Mouse (Mus musculus): ENCODE measurements around the gene Cab39l.
"Not testable (repeated sequence)": the region's sequence is repeated elsewhere in the genome, so short reads cannot be mapped to it uniquely, and the experiment has no call there.

Gene Cab39l

DNA sequence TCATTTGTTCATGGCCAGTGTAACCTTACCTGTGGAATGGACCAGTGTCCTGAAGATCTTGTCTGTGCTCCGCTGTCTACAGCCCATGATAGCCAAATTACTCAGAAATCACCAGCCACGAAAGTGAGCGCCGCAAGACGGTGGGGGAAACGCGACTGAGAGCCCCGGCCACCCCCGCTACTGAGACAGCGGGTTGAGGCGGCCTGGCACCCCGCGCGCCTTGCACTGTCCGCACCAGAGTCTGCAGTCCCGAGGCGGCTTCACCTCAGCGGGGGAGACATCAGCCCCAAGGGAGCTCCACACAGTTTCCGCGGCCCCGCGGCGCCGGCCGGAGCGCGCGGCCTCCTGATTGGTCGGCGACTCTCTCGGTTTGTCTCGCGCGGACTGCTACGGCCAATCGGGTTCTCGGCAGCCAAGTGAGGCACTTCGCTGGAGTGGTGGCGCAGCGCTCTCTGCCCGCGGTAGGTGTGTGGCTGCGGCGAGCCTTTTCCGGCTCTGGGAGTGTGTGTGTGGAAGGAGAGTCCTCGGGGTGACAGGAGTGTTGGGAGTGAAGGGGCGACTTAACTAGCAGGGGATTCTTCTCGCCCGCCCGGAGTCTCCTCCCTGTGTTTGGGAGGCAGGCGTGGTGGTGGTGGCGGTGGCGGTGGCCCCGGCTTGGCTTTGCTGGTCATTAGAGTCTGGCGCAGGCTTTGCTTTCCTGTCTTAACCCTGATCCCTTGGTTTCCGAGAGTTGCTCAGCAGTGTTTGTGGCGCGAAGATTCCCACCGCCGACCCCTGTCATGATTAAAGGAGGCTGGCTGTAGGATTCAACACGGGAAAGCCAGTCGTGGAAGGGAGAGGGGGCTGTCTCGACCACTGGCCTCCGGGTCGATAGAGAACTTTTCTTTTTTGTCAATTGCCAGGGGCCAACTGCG, at the start of gene Cab39l, which contains the start of gene Setdb2:
TSS of gene Cab39l (plus strand) at position 415 of the 914 bp plus-strand sequence.
TSS of gene Setdb2 (minus strand) at position 327 of the 914 bp plus-strand sequence.
- in situ Hi-C loops (cut with MboI) = no loop called here

DNA sequence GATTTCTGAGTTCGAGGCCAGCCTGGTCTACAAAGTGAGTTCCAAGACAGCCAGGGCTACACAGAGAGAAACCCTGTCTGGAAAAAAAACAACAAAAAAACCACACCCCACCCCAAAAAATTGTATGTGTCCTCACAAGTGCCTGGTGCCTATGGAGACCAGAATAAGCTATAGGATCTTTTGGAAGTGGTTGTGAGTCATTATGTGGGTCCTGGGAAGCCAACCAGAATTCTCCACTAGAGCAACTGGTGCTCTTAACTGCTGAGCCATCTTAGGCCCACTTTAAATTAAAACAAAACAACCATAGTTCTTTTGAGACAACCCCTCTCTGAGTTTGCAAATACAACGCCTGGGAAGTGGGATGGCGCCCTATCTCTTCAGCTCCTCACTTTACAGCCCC, 45.5 kb upstream of the Cab39l start, which contains the start of gene Phf11c:
TSS of gene Phf11c (minus strand) at position 101 of the 400 bp plus-strand sequence.
- in situ Hi-C loops (cut with MboI) = no loop called here

DNA sequence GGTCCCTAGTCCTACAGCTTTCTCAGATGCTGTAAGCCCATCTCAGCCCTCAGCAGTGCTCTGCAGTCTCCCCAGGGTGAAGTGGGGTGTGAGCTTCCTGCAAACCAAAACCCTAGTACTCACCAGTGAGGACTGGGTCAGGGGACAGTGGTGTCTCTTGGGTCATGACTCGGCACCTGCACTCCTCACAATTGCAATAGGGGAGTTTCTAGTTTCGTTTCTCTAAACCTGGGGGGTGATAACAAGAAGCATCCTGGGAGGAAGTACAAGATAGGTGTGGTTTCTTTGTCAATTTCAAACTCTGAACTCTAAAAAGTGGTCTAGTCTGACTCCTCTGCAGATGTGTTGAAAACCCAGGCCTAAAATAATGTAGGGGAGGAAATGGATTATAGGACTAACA, 43.8 kb upstream of the Cab39l start:
- in situ Hi-C loops (cut with MboI) = no loop called here

DNA sequence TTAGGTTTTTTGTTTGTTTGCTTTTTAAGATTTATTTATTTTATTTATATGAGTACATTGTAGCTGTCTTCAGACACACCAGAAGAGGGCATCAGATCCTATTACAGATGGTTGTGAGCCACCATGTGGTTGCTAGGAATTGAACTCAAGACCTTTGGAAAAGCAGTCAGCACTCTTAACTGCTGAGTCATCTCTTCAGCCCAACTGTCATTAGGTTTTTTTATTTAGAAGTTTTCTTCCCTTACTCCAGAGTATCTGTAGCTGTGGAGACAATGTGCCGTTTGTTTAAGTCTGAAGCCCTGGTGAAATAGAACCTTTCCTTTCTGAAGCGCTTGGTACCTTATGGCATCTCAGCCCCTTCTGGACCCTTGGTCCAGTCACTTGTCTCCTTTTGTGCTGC, 25.8 kb upstream of the Cab39l start:
- in situ Hi-C loops (cut with MboI) = not testable (repeated sequence)

DNA sequence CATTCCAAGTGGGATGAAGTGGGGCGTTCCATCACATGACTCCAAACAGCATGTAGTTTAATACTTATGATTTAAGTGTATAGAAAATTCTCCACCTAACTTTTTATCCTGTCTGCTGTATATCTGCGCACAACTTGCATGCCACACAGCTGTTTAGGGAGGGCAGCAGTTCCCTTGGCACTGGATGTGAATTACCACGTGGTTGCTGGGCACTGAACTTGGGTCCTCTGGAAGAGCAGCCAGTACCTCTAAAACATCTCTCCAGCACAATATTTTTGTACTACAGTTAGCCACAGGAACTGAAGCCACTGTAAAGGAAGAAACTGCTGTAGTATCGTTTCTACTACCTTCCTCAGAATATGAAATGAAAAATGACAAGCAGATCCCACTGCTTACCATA, 22.6 kb upstream of the Cab39l start:
- in situ Hi-C loops (cut with MboI) = no loop called here

DNA sequence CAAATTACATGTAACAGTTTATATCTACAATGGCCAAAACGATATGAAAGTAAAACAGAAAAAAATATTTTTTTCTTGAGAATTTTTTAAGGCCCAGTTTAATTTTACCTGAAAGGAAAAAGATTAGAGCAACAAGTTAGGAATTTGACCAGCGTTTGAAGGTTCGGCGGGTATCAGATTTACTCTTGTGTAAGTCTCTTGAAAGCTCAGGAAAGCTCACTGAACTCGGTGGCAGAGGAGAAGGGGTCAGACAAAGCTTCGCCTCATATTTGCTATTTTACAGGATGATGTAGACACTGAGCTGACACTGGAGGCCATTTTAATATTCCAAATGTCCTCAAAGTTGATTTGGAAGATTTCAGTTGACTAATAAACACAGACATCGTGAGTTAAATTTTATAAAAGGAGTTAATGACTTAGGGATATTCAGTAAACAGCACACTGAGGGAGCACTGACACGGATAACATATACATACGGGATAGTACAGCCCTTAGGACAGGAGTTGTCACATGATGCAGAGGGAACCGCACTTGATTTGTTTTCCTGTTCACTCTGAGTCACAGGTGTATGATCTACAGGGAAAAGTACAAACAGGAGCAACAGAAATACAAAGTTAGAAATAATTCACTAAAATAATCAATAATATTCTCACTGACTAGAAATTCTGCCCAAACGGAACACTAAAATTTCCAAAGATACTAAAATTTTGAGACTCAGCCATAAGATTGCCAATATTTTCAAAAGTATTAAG, 17.7 kb upstream of the Cab39l start:
- in situ Hi-C loops (cut with MboI) = no loop called here

DNA sequence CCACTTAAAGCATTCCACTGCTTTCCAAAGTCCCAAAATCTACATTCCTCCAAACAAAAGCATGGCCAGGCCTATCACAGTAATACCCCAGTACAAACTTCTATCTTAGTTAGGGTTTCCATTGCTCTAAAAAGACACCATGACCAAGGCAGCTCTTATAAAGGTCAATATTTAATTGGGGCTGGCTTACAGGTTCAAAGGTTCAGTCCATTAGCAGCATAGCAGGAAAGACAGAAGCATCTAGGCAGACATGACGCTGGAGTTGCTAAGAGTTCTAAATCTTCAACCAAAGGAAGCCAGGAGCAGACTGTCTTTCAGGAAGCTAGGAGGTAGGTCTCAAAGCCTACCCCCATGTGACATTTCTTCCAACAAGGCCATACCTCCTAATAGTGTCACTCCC, 10.2 kb upstream of the Cab39l start:
- in situ Hi-C loops (cut with MboI) = no loop called here

DNA sequence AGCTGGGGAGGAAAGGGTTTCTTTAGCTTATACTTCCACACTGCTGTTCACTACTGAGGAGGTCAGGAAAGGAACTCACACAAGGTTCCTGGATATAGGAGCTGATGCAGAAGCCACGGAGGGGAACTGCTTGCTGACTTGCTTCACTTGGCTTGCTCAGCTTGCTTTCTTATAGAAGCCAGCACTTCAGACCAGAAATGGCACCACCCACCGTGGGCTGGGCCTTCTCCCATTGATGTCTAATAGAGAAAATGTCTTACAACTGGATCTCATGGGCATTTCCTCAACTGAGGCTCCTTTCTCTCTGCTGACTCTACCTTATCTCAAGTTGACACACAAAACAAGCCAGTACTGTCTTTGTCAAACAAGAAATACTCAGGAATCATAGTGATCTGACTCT, 6.9 kb upstream of the Cab39l start:
- in situ Hi-C loops (cut with MboI) = no loop called here

DNA sequence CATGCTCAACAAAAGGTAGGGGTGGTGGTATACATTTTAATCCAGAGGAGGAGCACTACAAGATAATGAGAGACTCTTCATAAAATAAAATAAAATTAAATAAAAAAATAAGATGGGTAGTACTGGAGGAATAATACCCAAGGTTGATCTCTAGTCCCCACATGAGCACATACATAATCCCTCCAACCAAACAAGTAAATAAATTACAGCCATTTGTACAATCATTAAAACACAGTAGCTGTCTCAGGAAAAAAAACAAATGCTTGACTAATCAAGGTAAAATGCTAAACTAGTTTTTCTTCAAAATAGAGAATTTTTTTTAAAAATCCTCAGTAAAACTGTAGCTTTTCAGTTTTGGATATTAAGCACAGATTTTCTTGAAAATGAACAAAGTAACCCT, 5.6 kb upstream of the Cab39l start:
- in situ Hi-C loops (cut with MboI) = no loop called here

DNA sequence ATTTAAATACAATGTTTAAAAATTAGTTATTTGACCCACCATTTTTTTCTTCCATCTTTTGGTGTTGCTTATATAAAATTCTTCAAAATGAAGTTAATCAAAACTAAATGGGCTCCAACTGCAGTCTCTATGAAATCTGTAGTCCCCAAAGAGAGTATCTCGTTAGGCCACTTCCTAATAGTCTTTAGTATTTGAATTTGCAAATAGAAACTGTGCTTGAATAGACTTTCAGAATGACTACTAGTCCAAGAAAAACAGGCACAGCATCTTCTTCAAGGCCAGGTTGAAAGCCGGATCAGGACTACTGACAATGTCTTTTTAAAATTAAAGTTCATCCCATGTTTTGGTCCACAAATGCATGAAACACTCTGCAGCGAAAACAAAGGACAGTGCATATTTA, 3.4 kb upstream of the Cab39l start:
- in situ Hi-C loops (cut with MboI) = no loop called here

DNA sequence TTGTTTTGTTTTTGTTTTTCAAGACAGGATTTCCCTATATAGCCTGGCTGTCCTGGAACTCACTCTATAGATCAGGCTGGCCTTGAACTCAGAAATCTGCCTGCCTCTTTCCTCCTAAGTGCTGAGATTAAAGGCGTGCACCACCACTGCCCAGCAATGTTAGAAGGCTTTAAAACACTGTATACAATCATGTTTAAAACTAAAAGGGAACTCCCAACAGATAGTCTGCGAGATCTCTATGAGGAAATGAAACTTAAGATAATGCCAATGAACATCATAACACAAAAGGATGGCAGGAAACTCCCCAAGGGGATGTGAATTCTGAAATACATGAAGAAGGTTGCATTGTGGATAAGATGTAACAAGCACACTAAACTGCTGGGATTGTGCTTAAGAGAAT, 2.3 kb upstream of the Cab39l start:
- in situ Hi-C loops (cut with MboI) = no loop called here

DNA sequence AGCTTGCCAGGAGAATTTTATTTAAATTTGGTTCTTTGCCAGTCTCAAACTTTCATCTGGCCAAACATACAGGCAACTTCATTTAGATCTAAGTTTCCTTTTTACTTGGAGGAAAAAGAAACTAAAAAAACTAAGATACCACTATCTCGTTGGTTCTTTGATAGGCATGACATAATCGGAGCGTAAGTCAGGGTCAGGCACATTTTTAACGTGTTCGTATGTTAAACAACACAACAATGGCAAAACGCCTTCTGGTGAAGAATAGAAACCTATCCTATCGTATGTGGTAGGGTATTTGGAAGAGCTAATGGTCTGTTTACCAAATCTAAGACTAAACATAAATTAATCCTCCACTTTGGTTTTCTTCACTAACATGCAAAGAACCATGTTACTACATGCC, 733 bp upstream of the Cab39l start:
- in situ Hi-C loops (cut with MboI) = no loop called here

DNA sequence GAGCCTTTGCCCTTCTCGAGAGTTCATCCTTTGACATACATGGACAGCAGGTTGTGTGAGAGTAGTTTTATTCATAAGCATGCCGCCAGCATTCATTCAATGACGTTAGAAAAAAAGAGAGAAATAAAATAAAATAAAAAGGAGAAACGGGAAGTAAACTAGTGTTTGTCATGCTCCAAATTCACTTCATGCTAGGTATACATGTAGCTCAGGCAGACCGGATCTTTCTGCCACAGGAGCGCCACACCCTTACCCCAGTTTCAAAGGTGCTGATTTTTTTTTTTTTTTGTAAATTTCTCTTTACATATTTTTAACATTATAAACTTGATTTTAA, 667 bp downstream of the Cab39l start:
- in situ Hi-C loops (cut with MboI) = no loop called here

DNA sequence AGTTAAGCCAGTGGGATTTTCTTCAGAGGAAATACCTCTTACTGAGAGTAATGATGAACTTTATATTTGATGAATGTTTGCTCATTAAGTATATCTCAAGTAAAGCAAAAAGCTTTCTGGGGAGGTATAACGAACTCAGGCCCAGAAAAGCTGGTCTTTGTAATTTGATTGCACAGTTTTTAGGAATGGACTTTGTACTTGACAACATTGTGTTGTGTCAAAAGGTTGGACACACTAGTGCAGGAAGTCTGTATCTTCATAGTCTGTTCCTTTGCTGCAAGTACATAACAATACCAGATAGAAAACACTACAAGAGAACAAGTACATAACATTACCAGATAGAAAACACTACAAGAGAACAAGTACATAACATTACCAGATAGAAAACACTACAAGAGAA, 4.6 kb downstream of the Cab39l start:
- in situ Hi-C loops (cut with MboI) = no loop called here

DNA sequence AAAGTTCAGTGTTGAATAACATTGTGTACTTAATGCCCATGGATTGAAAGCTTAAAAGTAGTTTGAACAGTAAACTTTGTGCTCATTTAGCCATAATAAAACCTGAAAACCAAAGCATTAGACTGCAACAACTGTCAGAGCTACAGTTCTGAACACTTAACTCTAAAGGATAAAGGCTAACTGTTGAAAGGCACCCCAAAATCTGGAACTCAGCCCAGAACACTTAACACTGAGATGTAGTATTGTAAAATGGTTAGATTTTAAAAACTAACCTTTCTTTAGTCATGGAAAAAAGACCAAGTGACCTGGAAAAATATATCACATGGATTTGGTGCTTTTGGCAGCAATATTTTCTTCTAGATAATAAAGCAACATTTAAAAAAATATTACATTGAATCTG, 7.2 kb downstream of the Cab39l start:
- in situ Hi-C loops (cut with MboI) = no loop called here

DNA sequence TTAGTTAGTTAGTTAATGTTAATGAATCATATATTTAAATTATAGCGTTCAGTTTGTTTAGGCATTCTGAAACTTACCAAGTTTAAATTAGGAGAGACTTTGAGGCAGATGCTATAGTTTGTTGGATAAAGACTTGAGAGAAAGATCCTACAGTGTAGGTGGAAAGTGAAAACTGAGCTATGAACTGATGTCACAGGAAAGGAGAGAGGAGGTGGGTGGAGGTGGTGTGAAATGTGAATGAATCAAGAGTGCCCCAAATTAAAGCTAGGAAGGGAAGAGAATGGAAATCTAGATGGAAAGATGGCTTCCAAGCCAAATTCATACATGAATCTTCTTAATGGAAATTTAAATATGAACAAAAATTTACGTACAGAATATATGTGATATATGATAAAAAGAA, 25.7 kb downstream of the Cab39l start:
- in situ Hi-C loops (cut with MboI) = no loop called here

DNA sequence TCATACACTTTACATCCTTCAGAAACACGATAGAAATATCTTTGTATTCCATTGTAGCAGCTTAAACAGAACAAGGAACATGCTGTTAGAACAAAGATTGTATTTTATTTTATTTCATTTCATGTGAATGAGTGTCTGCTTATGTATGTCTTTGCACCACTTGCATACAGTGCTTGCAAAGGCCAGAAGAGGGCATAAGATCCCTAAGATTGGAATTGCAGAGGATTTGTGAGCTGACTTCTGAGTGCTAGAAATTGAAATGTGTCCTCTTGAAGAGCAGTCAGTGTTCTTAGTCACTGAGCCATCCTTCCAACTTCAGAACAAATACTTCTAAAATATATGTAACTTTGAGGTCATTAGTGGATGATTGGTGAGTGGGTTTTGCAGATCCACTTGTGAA, 27.0 kb downstream of the Cab39l start:
- in situ Hi-C loops (cut with MboI) = no loop called here

DNA sequence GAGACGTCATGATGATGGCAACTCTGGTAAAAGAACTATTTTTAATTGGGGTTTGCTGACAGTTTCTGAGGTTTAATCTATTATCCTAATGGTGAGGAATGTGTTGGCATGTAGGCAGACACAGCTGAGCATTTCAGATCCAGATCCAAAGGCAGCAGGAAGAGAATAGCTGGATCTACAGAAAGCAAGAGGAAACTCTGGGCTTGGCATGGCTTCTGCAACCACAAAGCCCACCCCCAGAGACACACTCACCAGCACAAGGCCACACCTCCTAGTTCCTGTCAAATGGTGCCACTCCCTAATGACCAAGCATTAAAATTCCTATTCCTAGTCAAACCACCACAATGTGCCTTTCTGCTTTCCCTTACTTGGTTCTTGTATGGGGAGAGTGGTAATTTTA, 30.0 kb downstream of the Cab39l start:
- in situ Hi-C loops (cut with MboI) = no loop called here

DNA sequence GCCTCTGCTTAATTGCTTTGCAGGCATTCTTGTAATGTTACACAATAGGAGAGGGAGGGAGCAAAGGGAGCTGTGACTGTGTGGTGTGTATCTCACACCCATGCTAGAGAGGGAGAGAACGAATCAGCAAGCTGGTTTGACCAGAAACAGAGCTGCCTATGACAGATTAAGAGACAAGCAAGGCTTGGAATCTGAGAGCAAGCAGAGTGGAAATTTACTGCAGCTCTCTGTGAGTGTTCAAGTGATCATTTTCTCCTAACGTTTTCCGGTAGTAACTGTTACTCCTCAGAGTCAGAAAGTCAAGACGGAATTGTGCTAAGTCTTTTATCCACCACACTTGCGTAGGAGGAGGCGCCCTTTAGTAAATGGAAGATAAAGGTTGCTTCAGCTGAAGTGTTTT, 37.9 kb downstream of the Cab39l start:
- in situ Hi-C loops (cut with MboI) = no loop called here

DNA sequence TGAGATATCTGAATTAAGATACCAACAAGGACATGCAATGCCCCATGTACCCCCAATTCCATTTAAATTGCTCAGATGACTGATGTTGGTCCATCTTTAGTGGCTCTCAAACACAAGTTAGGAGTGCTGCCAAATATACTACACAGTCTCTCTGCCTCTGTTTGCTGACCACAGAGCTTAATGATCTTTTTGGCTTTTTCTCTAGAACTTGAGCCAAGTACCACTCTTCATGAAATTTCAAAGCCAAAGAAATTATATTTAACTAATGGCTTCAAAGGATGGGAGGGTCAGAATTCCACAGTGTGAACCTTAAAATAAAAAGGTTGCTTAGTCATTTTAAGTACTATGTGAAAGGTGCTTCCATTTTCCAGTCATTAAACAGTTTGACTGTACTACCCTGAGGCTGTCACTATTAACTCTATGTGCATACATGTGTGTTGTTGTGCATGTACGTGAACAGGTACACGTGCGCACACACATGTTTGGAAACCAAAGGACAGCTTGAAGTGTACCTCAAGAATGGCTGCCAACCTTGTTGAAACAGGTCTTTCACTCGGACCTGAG, 44.6 kb downstream of the Cab39l start:
- in situ Hi-C loops (cut with MboI) = no loop called here

DNA sequence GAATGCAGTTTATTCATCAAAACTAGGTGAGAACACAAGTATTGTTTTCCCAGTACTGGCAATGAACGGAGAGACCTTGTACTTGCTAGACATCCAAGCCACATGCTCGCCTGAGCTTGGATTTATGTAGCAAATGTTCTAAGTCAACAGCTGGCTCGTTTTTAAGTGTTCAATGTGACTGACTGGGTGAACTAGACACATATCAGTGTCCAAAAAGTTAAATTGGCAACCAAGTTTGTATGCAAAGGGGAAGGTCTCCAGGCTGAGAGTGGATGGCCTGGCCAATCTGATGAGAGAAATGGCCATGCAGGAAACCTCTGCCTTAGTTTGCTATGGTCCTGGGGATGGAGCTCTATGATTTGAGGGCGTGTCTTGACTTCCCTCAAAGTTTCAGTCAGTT, 51.6 kb downstream of the Cab39l start:
- in situ Hi-C loops (cut with MboI) = no loop called here

DNA sequence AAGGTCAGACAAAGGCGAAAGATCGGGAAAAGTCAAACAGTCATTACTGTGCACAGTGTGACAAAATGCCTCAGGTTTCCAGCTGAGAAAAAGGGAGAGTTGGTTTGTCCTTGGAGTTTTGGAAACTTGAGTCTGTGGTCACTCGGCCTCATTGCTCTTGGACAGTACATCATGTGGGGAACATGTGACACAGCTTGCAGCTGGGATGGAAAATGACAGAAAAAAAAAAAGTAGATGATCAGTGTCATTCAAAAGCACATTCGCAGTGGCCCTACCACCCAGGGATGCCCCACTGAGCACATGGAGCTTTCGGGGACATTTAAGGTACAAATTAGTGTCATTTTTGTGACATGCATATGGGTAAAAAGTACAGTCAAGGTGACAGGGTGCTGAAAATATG, 57.2 kb downstream of the Cab39l start:
- in situ Hi-C loops (cut with MboI) = no loop called here

DNA sequence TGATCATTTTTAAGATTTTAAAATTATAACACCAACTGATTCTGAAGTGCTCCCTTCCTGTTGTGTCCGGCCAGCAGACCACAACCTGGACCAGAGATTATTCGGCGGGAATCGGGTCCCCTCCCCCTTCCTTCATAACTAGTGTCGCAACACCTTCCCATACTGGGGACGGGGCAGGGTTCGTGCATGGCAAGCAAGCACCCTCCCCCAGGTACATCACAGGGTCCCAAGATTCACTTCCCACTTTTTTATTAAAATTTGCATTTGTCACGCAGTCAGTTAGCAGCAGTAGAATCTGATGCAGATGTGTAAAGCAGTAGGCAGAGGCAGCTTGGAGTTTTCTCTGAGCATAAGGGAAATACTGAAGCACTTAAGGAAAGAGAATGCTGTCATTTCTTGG, 64.1 kb downstream of the Cab39l start:
- in situ Hi-C loops (cut with MboI) = no loop called here

Data from mature B cell (primary cell).